Mouse (Mus musculus) adrenal gland, adult 8-10 months (tissue): ENCODE results near the gene Rtn1. TPM values are rescaled to one million over a fixed set of nuclear protein-coding genes. Genes with fewer than 3 reads are reported as not detected.
"Not testable (repeated sequence)": the region's sequence is repeated elsewhere in the genome, so short reads cannot be mapped to it uniquely, and the experiment has no call there.

Source experiments
- DNase-seq: peaks from one replicate; pipeline ENCODE4 v3.0.0; 2022
- total RNA-seq, 4 experiments: library from RNA; stranded (reverse); gene quantifications; 2 replicates each; pipeline ENCODE4 v1.2.4; 2022

Rtn1 gene
- total RNA-seq, 4 experiments from 2014 or later = 29.4 to 51.8 (median 36.0) TPM

DNA sequence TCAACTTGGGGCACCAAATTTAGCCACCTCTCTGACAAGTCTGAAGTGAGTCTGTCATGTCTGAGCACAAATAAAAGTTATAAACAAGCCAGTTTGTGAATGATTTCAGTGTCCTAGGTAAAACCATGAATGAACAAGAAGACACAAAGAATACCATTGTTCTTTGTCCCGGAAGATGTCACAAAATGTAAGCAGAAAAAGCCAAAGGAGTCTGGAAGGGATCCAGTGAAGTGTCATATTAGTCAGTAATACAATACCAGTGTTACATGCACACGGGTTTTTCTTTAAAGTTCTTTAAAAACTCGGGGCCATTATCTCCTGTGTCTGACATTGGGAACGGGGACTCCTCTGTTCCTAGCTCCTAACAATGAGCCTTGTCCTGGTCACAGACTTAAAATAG lies 85.1 kb downstream of the Rtn1 start:
- DNase-seq = no peak

GRCm38 (mm10) chr12:72315732-72316465 lies 93.0 kb downstream of the Rtn1 start:
- DNase-seq = no peak

DNA sequence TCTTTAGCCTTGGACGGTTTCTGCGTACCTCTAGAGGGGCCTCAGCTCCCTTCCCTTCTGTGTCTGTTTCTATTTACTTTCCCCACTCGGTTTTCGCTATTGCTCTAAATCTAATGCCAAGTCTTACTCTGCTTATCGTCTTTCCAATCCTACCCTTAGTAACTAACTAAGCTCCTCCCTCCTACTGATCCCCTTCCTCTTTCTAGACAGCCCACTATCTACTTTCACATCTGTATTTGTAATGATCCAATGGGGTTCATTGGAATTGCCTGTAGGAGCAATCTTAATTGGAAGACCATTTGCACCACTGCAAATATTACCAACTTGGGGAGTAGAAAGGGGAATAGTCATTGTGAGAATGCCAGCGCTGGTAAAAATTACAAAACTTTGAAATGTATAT lies 98.0 kb downstream of the Rtn1 start:
- no peak for DNase-seq

GRCm38 (mm10) chr12:72308506-72308905 lies 100.3 kb downstream of the Rtn1 start:
- DNase-seq = no peak

- DNase-seq = no peak
Measured at GRCm38 (mm10) chr12:72306281-72306680, 102.6 kb downstream of the Rtn1 start.

DNA sequence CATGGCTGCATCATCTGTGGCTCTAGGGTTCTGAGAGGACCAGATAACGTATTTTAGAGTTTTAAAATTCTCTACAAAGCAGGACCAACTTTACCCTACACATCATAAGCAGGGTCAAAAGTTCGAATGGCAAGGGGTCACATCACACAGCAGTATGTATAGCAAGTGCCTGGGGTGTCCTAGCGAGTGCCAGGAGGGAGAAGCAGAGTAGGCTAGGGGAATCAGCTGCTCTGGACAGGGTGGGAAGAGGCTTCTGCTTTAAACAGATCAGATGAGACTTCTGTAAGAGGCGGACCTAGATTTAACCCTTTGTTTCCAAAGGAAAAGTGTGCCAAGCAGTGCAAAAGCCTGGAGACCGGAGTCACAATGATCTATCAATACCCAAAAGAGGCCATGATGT lies 103.4 kb downstream of the Rtn1 start:
- no peak for DNase-seq

DNA sequence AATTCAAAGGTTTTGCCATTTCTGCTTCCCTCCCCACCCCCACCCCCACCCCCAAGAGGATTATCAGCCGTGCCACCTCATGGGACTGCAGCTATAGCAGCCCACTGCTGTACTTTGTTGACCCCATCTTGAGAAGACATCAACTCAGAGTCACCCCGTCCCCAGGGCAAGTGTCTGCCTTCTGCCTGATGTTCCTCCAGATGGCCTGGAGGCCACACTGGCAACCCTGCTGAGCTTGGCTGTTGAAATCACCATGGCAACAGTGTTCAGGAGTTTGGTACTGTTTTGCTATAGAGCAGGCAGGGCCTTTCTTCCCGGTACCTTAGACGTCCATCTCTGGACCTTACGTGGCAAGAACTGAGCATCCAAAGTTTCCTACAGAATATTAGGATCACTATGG lies 103.9 kb downstream of the Rtn1 start:
- DNase-seq = no peak

DNA sequence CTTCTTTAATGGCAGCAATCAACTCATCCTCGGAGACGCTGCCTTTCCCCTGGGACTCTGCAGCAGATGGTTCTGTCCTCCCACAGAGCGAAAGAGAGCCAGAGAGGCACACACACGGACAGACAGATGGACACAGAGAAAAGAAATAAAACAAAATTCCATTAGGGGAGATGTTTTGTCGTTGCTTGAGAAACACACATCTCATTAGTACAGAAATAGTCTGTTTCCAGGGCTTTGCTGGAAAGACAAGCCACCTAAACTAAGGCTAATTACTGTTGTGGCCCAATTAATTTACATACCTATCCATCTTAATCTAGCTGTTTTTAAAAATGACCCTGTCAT lies 104.5 kb downstream of the Rtn1 start:
- DNase-seq = no peak

DNA sequence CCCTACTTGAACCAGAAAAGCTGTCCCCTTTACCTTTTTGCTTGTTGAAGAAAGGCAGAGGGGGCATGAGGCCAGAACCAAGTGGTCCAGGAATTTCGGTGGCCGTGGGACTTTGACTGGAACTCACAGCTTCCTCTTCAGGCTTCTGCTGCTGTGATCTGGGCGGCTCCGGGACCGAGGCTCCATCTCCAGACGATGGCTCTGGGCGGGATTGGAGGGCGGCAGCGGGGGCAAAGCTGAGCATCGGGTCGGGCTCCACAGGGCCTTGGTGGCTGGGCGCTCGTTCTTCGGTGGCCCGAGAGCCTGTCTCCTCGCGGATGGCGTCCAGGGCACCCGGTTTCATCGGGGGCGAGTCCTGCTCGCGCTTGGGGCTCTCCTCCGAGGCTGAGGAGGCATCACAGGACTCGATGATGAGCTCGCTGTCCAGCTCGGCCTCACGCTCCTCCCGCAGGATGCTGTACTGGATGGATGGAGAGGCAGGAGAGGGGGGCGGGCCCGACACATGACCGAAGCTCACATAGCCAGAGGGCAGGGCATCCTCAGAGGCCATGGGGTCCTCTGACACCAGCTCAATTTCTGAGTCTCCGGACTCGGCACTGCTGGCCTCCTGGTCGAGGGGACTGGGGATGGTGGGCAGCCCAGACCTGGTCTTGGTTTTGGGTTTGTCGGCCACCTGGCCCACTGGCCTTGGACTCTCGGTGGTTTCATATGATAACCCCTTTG lies 105.1 kb downstream of the Rtn1 start:
- no peak for DNase-seq

- no peak for DNase-seq
Measured at GRCm38 (mm10) chr12:72301431-72301830, 107.4 kb downstream of the Rtn1 start.

- no peak for DNase-seq
Measured at GRCm38 (mm10) chr12:72300971-72301370, 107.9 kb downstream of the Rtn1 start.

DNA sequence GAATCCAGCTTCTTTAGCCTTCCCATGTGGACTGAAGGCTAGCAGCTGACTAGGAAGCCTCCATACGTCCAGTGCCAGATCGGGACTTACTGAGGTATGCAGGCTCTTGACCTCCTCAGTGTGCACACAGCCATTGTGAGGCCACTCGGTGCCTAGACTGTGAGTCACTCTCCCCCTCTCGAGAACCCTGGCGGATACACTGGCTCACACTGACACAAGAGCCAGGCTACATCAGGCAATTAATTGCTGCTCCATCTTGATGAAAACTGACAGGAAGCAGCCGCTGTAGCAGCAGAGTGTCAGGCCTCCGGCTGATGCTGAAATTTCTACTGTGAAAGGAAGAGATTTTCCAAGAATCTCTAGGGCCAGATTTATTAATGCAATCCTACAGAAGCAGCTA lies 110.6 kb downstream of the Rtn1 start:
- DNase-seq = no peak

DNA sequence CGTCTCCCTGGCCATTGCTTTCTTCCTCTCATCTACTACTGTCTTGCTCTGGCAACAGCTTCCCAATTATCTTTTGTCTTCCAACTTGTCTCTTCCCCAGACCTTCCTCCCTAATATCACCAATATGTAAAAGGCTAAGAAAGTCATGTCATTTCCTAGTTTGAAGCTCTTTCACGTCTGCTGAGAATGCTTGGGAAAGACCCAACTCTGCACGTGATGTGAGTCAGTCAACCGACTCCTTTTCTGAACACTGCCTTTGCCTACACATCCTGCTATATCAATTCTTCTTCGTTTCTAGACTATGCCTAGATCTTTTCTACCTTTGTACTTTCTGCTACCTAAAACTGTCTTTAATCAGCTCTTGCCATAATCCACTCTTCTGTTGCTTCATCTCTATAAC lies 112.3 kb downstream of the Rtn1 start:
- no peak for DNase-seq

DNA sequence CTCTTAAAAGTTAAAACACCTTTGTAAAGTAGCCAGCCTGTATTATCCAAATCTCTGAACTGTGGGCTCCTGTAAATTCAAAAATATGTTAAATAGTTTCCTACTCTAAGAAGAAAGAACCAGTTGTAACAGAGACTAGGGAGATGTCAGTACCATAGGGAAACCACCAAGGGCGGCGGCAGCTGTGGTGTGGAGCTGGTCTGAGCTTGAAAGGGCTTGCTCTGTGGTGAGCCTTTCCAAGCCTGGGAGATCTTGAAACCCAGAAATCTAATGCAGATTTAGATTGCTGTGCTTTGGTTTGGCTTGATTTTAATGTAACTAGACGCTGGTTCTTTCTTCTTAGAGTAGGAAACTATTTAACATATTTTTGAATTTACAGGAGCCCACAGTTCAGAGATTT lies 115.7 kb downstream of the Rtn1 start:
- not testable (repeated sequence) for DNase-seq

GRCm38 (mm10) chr12:72292566-72292965 lies 116.3 kb downstream of the Rtn1 start:
- no peak for DNase-seq

DNA sequence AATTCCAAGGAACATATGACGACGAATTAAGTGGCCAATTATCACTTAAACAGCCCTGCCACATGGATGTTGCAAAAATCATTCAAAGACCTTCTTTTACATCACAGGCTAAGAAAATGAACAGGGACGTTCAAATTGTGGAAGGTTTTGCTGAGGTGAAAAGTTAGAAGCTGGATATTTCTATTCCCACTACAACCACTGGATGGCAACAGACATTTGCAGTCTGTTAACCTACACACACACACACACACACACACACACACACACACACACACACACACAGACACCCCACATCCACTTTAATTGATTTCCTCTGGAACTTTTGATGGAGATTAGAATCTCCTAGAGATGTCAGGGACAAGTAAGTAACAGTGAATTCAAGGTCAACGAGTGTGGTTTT lies 117.6 kb downstream of the Rtn1 start:
- no peak for DNase-seq

- no peak for DNase-seq
Measured at GRCm38 (mm10) chr12:72288215-72288614, 120.6 kb downstream of the Rtn1 start.

- no peak for DNase-seq
Measured at GRCm38 (mm10) chr12:72287332-72288004, 121.4 kb downstream of the Rtn1 start.

DNA sequence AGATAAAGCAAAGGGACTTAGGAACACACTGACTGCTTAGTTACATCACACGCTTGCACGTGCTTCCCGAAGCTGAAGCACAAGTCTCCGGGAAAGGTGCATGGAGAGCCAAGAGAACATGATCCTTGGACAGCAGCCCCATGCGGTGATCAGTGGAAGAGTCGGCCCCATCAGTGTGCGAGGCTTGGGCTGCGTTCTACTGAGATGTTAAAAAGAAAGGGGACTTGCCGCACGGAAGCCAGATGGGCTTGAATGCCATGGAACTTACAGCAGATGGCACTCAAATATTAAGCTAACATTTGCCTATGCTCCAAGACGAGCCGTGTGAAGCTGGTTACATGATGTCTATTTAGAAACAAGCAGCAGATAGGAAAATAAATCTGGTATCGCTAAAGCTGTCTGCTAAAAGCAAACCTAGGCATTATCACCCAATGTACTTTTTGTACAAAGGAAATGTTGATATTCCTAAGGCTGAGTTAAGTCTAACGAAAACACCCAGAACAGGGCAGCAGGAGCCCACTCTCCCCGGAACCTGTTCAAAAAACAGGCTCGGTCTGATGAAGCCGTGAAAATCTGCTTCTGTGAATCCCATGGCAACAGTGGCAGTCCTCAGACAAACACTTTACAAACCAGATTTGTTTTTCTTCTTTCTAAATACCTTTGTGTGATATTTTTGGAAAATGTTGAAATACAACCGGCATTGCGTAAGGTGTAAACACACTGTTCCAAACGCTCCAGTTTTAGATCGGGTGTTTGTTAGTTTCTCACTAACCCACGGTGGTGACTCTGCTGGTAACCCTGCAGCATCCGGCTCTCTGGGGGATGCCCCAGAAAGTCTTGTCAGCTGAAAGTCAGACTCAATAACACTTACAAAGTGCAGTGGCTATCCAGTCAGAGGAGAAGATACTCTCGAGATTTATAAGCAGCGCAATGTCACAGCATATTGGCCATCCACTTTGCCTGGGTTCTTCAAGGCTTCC lies 123.2 kb downstream of the Rtn1 start:
- DNase-seq = no peak

GRCm38 (mm10) chr12:72284576-72284975 lies 124.3 kb downstream of the Rtn1 start:
- peak; percentile 9 for DNase-seq

DNA sequence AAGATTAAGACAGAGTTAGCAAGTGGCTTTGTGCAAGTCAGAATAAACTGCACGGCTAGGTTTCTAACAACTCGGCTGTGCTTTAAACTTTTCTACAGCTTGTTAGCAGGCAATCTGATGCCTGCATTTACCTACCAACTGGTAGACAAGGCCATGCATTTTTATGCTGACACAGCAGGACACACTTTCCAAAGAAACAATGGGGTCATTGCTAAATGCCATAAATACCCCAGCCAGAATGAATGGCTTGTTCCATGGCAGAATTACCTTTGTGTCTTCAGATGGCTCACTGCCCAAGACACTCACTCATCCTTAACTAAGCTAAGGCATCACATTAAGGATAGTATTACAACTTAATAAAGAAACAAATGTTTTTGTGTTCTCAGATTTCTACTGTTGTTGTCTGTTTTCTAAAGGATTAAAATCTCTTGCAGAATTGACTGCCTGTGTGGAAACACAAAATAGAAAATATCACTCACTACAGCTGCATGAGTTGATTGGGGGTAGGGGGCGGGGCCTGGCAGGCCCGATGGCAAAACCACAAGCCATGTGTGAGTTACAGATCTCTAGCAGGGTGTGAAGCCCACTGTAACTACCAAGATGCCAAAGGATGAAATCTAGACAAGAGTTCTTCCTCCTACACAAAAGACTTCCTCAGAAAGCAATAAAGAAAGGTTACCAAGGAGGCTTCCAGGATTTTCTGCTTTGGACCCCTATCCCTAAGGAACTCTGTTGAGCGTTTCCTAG lies 129.6 kb downstream of the Rtn1 start:
- no peak for DNase-seq
